Mouse (Mus musculus) bone marrow macrophage, adult 2 months (primary cell): ENCODE data around the gene Bpifa2.

Experiments used
- CTCF ChIP-seq: IDR thresholded peaks from 2 replicates; pipeline ENCODE4 v1.5.1; 2012; ENCODE audit warnings: low read depth, mild to moderate bottlenecking, low read length, moderate library complexity
- POLR2A ChIP-seq: IDR thresholded peaks from 2 replicates; pipeline ENCODE4 v1.6.1; 2012; ENCODE audit warnings: mild to moderate bottlenecking, low read depth, low read length, borderline replicate concordance

DNA sequence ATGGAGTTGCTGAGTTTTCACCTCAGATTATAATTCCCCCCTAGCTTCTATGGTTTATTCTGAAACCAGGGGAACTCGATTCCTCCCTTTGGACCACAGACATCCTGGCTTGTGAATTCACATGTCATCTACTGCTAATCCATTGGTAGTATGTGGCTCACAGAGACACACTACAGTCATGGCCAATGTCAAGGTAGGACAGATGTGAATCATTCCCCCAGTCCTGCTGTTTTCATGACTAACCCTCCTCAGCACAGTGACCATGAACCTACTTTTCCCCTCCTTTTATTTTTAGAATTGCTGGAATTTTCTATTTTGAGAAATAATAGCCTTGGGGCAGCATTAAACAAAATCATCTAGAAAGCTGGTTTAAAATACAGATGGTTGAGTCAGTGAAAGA is 684 bp upstream of the Bpifa2 start:
- TF ChIP-seq CTCF (no peak), POLR2A (no peak)
